Mouse (Mus musculus) ovary, adult 10 weeks (tissue): ENCODE results near the gene Npas3. TPM values are rescaled to one million over a fixed set of nuclear protein-coding genes. Genes with fewer than 3 reads are reported as not detected.

ENCODE experiments used
- polyA plus RNA-seq: library from polyadenylated mRNA; stranded (reverse); fragments of 350-450 nt; fragmentation: Illumina TruSeq; extraction: RNeasy Lipid Tissue Mini Kit (QIAGEN cat#74804); gene quantifications from one replicate; pipeline ENCODE4 v1.2.3, GENCODE M21; 2014

Gene Npas3
- polyA plus RNA-seq, result 1.9 TPM

DNA sequence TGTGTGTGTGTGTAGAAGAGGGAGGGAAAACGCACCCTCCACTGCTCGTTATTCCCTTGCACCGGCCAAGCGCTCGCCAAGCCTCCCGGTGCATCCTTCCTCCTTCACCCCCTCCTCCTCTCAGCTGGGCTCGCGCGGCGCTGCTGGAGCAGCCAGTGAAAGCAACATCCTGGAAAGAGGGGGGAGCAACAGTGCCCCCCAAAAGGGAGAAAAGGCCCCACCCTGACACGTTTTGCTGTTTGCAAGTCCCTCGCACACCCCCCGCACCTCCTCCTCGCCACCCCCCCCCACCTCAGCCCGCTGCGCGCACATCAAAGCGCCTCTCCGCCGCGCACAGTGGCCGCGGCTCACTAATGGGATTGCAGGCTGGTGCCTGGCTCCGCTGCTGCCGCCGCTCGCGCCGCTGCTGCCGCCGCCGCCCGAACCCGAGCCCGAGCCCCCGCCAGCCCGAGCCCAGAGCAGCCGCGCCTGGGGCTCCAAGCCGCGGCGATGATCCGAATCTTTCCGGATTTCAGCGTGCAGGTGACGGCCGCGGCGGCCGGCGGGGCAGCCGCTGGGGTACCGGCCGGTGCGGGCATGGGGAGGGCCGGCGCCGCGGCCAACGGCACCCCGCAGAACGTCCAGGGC lies at the start of gene Npas3:
Gene Npas3 (plus strand): TSS at position 577 of the 627 bp plus-strand sequence.

